Mouse (Mus musculus) midbrain, postnatal 0 days (tissue): ENCODE results near the gene Elk3. TPM values are rescaled to one million over a fixed set of nuclear protein-coding genes. Genes with fewer than 3 reads are reported as not detected.

Experiments used
- ATAC-seq: fragments of 200-750 bp; cut with Nextera tagmentation; 2 replicates; pipeline ENCODE4 v1.8.0; 2017; ENCODE audit warnings: moderate number of reproducible peaks, mild to moderate bottlenecking, moderate TSS enrichment, moderate library complexity; ENCODE audit not compliant: low FRiP score
- DNase-seq: peaks from one replicate; pipeline ENCODE4 v3.0.0-alpha.2; 2015; ENCODE audit warnings: low spot score
- H3K27ac ChIP-seq: fragments of 300-500 bp; sonication (generic); 2 replicates; pipeline ENCODE4 v1.5.1; 2014; ENCODE audit warnings: low read depth, mild to moderate bottlenecking, low read length, mixed read lengths
- H3K27me3 ChIP-seq: fragments of 300-500 bp; sonication (generic); 2 replicates; pipeline ENCODE4 v1.6.1; 2014; ENCODE audit warnings: low read length, control low read depth, mixed read lengths; ENCODE audit not compliant: insufficient read depth
- H3K36me3 ChIP-seq: fragments of 300-500 bp; sonication (generic); 2 replicates; pipeline ENCODE4 v1.6.1; 2014; ENCODE audit warnings: low read length, control low read depth, mixed read lengths; ENCODE audit not compliant: insufficient read depth
- H3K4me1 ChIP-seq: fragments of 300-500 bp; sonication (generic); 2 replicates; pipeline ENCODE4 v1.6.1; 2014; ENCODE audit warnings: mild to moderate bottlenecking, control low read depth, antibody characterized with exemption, low read length, mixed read lengths; ENCODE audit not compliant: insufficient read depth
- H3K4me2 ChIP-seq: fragments of 300-500 bp; sonication (generic); 2 replicates; pipeline ENCODE4 v1.6.1; 2014; ENCODE audit warnings: low read depth, mild to moderate bottlenecking, low read length, mixed read lengths; ENCODE audit not compliant: poor library complexity, severe bottlenecking
- H3K4me3 ChIP-seq: fragments of 300-500 bp; sonication (generic); 2 replicates; pipeline ENCODE4 v1.5.1; 2014; ENCODE audit warnings: low read depth, mild to moderate bottlenecking, low read length, moderate library complexity
- H3K9ac ChIP-seq: fragments of 300-500 bp; sonication (generic); replicated peaks from 2 replicates; pipeline ENCODE4 v1.6.1; 2014; ENCODE audit warnings: mild to moderate bottlenecking, low read length, moderate library complexity, mixed read lengths; ENCODE audit not compliant: poor library complexity, severe bottlenecking
- H3K9me3 ChIP-seq: fragments of 300-500 bp; sonication (generic); 2 replicates; pipeline ENCODE4 v1.6.1; 2016; ENCODE audit warnings: low read length, control low read depth
- CTCF ChIP-seq: IDR thresholded peaks from 2 replicates; pipeline ENCODE4 v1.5.1; 2016; ENCODE audit warnings: antibody characterized with exemption, mild to moderate bottlenecking
- WGBS: fragments of 180-500 bp; shearing (Covaris S2); extraction: QIAGEN DNeasy Blood & Tissue Kit; methylation state at CpG from one replicate; pipeline ENCODE4 v1.1.7; 2014; 5-methylcytosine and 5-hydroxymethylcytosine counted together
- polyA plus RNA-seq: library from polyadenylated mRNA; unstranded; fragments of >200 nt; fragmentation: Nextera tagmentation; extraction: Ambion mirVana; gene quantifications from 2 replicates; pipeline ENCODE4 v1.2.1, GENCODE M21; 2015
- total RNA-seq: library from RNA; depleted of rRNA; stranded (reverse); fragments of >200 nt; gene quantifications from 2 replicates; pipeline ENCODE4 v1.2.3, GENCODE M21; 2014

The Elk3 gene
- total and polyA plus RNA-seq, 2 experiments from 2014 or later = 6.2 to 6.9 TPM

GRCm38 (mm10) chr10:93280586-93280985, 30.3 kb downstream of the Elk3 start:
- H3K27ac ChIP-seq = no peak overlapping the region
- DNase-seq = no peak
- H3K27me3 ChIP-seq = no peaks in the 10 kb centered on the region
- no peak for TF ChIP-seq CTCF
- H3K9me3 ChIP-seq = no peaks in the 10 kb centered on the region
- H3K9ac ChIP-seq = no peak overlapping the region
- H3K4me1 ChIP-seq = peaks cover 5% of the 10 kb centered on the region; the same call in 1 of the 2 replicates
- H3K4me2 ChIP-seq = no peak overlapping the region
- no peak overlapping the region for H3K4me3 ChIP-seq
- WGBS = 86% methylated on average over 12 of the region's 12 CpGs
- no peaks in the 10 kb centered on the region for H3K36me3 ChIP-seq
- no peak for ATAC-seq

- H3K4me3 ChIP-seq = no peak overlapping the region
- H3K9ac ChIP-seq = no peak overlapping the region
- ATAC-seq = no peak
- peaks cover 11% of the 10 kb centered on the region; the same call in 1 of the 2 replicates for H3K4me1 ChIP-seq
- no peak overlapping the region for H3K4me2 ChIP-seq
- H3K27me3 ChIP-seq = no peaks in the 10 kb centered on the region
- DNase-seq = no peak
- no peaks in the 10 kb centered on the region for H3K36me3 ChIP-seq
- no peaks in the 10 kb centered on the region for H3K9me3 ChIP-seq
- WGBS = 91% methylated on average over 9 of the region's 9 CpGs
- no peak for TF ChIP-seq CTCF
- no peak overlapping the region for H3K27ac ChIP-seq
Observed at GRCm38 (mm10) chr10:93279062-93279461, 31.9 kb downstream of the Elk3 start.

GRCm38 (mm10) chr10:93278361-93278760, 32.6 kb downstream of the Elk3 start:
- no peaks in the 10 kb centered on the region for H3K9me3 ChIP-seq
- no peak overlapping the region for H3K4me3 ChIP-seq
- H3K36me3 ChIP-seq = no peaks in the 10 kb centered on the region
- H3K27ac ChIP-seq = no peak overlapping the region
- 75% methylated on average over 8 of the region's 8 CpGs for WGBS
- DNase-seq (no peak), ATAC-seq (no peak)
- TF ChIP-seq CTCF = no peak
- no peak overlapping the region for H3K9ac ChIP-seq
- no peak overlapping the region for H3K4me2 ChIP-seq
- no peaks in the 10 kb centered on the region for H3K27me3 ChIP-seq
- H3K4me1 ChIP-seq = peaks cover 11% of the 10 kb centered on the region; the same call in 1 of the 2 replicates

GRCm38 (mm10) chr10:93276857-93277256, 34.1 kb downstream of the Elk3 start:
- Histone ChIP-seq H3K9ac (no peak overlapping the region; the same call in 1 of the 2 replicates), H3K4me2 (peak overlapping the region; percentile 48), H3K36me3 (no peaks in the 10 kb centered on the region), H3K27ac (peak overlapping the region; percentile 77), H3K9me3 (no peaks in the 10 kb centered on the region), H3K4me1 (peaks cover 11% of the 10 kb centered on the region; the same call in 1 of the 2 replicates), H3K4me3 (peak overlapping the region; percentile 26), H3K27me3 (no peaks in the 10 kb centered on the region)
- DNase-seq (peak; percentile 42), ATAC-seq (no peak)
- WGBS = 44% methylated on average over 9 of the region's 9 CpGs
- TF ChIP-seq CTCF = no peak

GRCm38 (mm10) chr10:93276349-93276763, 34.6 kb downstream of the Elk3 start:
- ATAC-seq = peak; percentile 73
- no peaks in the 10 kb centered on the region for H3K36me3 ChIP-seq
- peak; percentile 95 for DNase-seq
- peak overlapping the region; percentile 77 for H3K27ac ChIP-seq
- H3K4me3 ChIP-seq = peak overlapping the region; percentile 26
- peak overlapping the region; percentile 40 for H3K9ac ChIP-seq
- no peaks in the 10 kb centered on the region for H3K9me3 ChIP-seq
- H3K27me3 ChIP-seq = no peaks in the 10 kb centered on the region
- WGBS = 1% methylated on average over 16 of the region's 16 CpGs
- H3K4me2 ChIP-seq = peak overlapping the region; percentile 48
- H3K4me1 ChIP-seq = peaks cover 11% of the 10 kb centered on the region; the same call in 1 of the 2 replicates
- TF ChIP-seq CTCF = no peak

GRCm38 (mm10) chr10:93275212-93276136, 35.5 kb downstream of the Elk3 start:
- 18% methylated on average over 25 of the region's 25 CpGs for WGBS
- TF ChIP-seq CTCF = peak; percentile 42
- H3K9ac ChIP-seq = peak overlapping the region; percentile 45
- peak overlapping the region; percentile 26 for H3K4me3 ChIP-seq
- no peaks in the 10 kb centered on the region for H3K36me3 ChIP-seq
- ATAC-seq (peak; percentile 86), DNase-seq (peak; percentile 95)
- peak overlapping the region; percentile 77 for H3K27ac ChIP-seq
- no peaks in the 10 kb centered on the region for H3K9me3 ChIP-seq
- H3K4me1 ChIP-seq = peaks cover 11% of the 10 kb centered on the region; the same call in 1 of the 2 replicates
- H3K4me2 ChIP-seq = peak overlapping the region; percentile 48
- H3K27me3 ChIP-seq = no peaks in the 10 kb centered on the region
